Mouse (Mus musculus) monocyte, adult 2 months (primary cell): ENCODE measurements around the gene Cdk14.
A peak's percentile ranks its signal among the peaks of the same experiment; 100 is the strongest.
"Not testable (repeated sequence)": the region's sequence is repeated elsewhere in the genome, so short reads cannot be mapped to it uniquely, and the experiment has no call there.

Experiments used
- DNase-seq, 2 experiments: peaks; one replicate each; pipeline ENCODE4 v3.0.0; 2022; ENCODE audit warnings: low spot score in 2 of 2, low read depth in 1 of 2

Gene Cdk14

GRCm38 (mm10) chr5:5266787-5267126 is 153.4 kb downstream of the Cdk14 start:
- no peak for DNase-seq

- peak in 1 of 2 experiments; percentile 2 for DNase-seq
These were observed 154.0 kb downstream of the Cdk14 start for GRCm38 (mm10) chr5:5265861-5266786.

GRCm38 (mm10) chr5:5265401-5265841 is 154.7 kb downstream of the Cdk14 start:
- no peak for DNase-seq

GRCm38 (mm10) chr5:5264712-5265111 is 155.4 kb downstream of the Cdk14 start:
- DNase-seq = no peak

GRCm38 (mm10) chr5:5261725-5262296 is 158.3 kb downstream of the Cdk14 start:
- DNase-seq = no peak

- no peak for DNase-seq
These were observed 159.0 kb downstream of the Cdk14 start for GRCm38 (mm10) chr5:5260966-5261724.

GRCm38 (mm10) chr5:5260309-5260708 is 159.8 kb downstream of the Cdk14 start:
- no peak for DNase-seq

- DNase-seq = no peak
These were observed 165.7 kb downstream of the Cdk14 start for GRCm38 (mm10) chr5:5254391-5254790.

GRCm38 (mm10) chr5:5253177-5253576 is 166.9 kb downstream of the Cdk14 start:
- no peak for DNase-seq

GRCm38 (mm10) chr5:5247671-5248070 is 172.4 kb downstream of the Cdk14 start:
- no peak for DNase-seq

- no peak for DNase-seq
These were observed 173.5 kb downstream of the Cdk14 start for GRCm38 (mm10) chr5:5246534-5247175.

- no peak for DNase-seq
These were observed 174.9 kb downstream of the Cdk14 start for GRCm38 (mm10) chr5:5245182-5245581.

GRCm38 (mm10) chr5:5243648-5244047 is 176.5 kb downstream of the Cdk14 start:
- no peak for DNase-seq

GRCm38 (mm10) chr5:5242704-5243103 is 177.4 kb downstream of the Cdk14 start:
- DNase-seq = no peak

- no peak for DNase-seq
These were observed 179.0 kb downstream of the Cdk14 start for GRCm38 (mm10) chr5:5241088-5241487.

- DNase-seq = no peak
These were observed 180.0 kb downstream of the Cdk14 start for GRCm38 (mm10) chr5:5240121-5240520.

- not testable (repeated sequence) for DNase-seq
These were observed 185.2 kb downstream of the Cdk14 start for GRCm38 (mm10) chr5:5234935-5235334.

GRCm38 (mm10) chr5:5226966-5227365 is 193.1 kb downstream of the Cdk14 start:
- DNase-seq = no peak

- no peak for DNase-seq
These were observed 208.4 kb downstream of the Cdk14 start for GRCm38 (mm10) chr5:5211780-5212135.

GRCm38 (mm10) chr5:5211034-5211779 is 208.9 kb downstream of the Cdk14 start:
- no peak for DNase-seq

- DNase-seq = no peak
These were observed 212.1 kb downstream of the Cdk14 start for GRCm38 (mm10) chr5:5208016-5208415.
